Mouse (Mus musculus): ENCODE measurements around the gene Ear1. TPM values are rescaled to one million over a fixed set of nuclear protein-coding genes. Genes with fewer than 3 reads are reported as not detected.
"Not testable (repeated sequence)": the region's sequence is repeated elsewhere in the genome, so short reads cannot be mapped to it uniquely, and the experiment has no call there.

The Ear1 gene
- total and polyA plus RNA-seq, 2 experiments from 2014 or later, result not detected

DNA sequence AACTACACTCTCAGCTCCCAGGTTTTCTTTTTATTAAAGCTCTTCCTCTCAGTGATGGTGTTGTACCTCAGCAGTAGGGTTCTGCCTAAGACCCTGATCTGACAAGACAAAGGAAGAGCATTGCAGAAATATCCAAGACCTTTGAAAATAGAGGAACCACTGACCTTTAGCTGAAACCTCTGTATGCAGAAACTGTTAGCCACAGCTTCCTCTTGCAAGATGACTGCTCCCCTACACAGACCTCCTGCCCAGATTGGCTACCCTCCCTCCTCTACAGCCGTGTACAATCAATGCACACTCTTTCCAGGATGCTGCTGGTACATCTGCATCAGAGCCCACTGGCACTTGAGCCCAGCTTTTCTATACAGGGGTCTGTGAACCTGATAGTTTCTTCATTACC is 44.9 kb downstream of the Ear1 start:
- not testable (repeated sequence) for H3K36me3 ChIP-seq (replicated peaks; ENCODE audit: control insufficient read depth, insufficient read depth, low read length); ATAC-seq (ENCODE audit: insufficient read depth, low read depth); DNase-seq (ENCODE audit: low spot score); H3K4me3 ChIP-seq (ENCODE audit: low read depth, low read length); H3K4me1 ChIP-seq (ENCODE audit: control insufficient read depth, insufficient read depth); H3K9me3 ChIP-seq (replicated peaks; ENCODE audit: control insufficient read depth, low read length); H3K4me2 ChIP-seq (ENCODE audit: low read depth, low read length); H3K27ac ChIP-seq (ENCODE audit: low read depth); H3K27me3 ChIP-seq (ENCODE audit: control insufficient read depth, insufficient read depth, low read length); H3K9ac ChIP-seq (replicated peaks; ENCODE audit: low read depth, low read length)
- 43% methylated on average over 1 of the region's 1 CpGs for WGBS

DNA sequence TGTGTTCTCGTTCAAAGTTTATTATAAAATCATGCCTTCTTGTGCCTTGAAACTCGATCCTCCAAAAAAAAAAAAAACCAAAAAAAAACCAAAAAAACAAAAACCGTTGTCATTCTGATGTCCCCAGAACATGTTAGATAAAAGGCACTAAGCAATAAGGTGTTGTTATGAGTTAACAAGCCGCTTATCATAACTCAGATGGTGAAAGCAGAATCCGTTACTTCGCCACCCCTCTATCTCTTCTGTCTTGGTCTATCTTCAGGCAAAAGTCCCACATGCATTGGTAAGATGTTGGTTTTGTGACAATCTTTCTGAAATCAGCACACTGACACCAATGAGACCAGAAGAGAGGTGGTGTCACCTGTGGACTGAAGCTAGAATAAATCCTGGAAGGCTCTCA is 51.1 kb downstream of the Ear1 start:
- H3K4me1 ChIP-seq (ENCODE audit: control insufficient read depth, insufficient read depth); H3K4me2 ChIP-seq (ENCODE audit: low read depth, low read length); ATAC-seq (ENCODE audit: insufficient read depth, low read depth); H3K9ac ChIP-seq (replicated peaks; ENCODE audit: low read depth, low read length); DNase-seq (ENCODE audit: low spot score); H3K36me3 ChIP-seq (replicated peaks; ENCODE audit: control insufficient read depth, insufficient read depth, low read length); H3K9me3 ChIP-seq (replicated peaks; ENCODE audit: control insufficient read depth, low read length); H3K27ac ChIP-seq (ENCODE audit: low read depth); H3K27me3 ChIP-seq (ENCODE audit: control insufficient read depth, insufficient read depth, low read length); H3K4me3 ChIP-seq (ENCODE audit: low read depth, low read length): not testable (repeated sequence)
- WGBS, result 76% methylated on average over 6 of the region's 6 CpGs

DNA sequence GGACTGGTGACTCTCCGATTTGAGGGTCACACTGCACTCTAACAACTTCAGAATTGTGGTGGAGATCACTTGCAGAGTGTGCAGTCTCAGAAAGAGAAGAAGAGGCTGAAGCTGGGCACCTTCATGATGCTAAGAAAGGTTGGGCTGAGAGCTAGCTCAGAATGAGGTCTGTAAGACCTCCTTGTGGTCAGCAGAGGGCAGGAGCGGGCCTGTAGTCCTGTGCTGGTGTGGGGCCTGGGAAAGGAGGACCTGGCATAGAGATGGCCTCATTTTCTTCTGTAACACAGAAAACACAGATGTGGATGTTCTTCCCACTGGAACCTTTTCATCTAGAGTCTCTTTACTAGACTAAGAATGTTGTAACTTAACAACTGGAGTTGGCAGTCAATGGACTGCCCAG is 53.4 kb downstream of the Ear1 start:
- not testable (repeated sequence) for H3K4me3 ChIP-seq (ENCODE audit: low read depth, low read length); H3K4me2 ChIP-seq (ENCODE audit: low read depth, low read length); DNase-seq (ENCODE audit: low spot score); H3K9me3 ChIP-seq (replicated peaks; ENCODE audit: control insufficient read depth, low read length); ATAC-seq (ENCODE audit: insufficient read depth, low read depth); H3K9ac ChIP-seq (replicated peaks; ENCODE audit: low read depth, low read length); H3K27me3 ChIP-seq (ENCODE audit: control insufficient read depth, insufficient read depth, low read length); H3K27ac ChIP-seq (ENCODE audit: low read depth); H3K36me3 ChIP-seq (replicated peaks; ENCODE audit: control insufficient read depth, insufficient read depth, low read length); H3K4me1 ChIP-seq (ENCODE audit: control insufficient read depth, insufficient read depth)
- 41% methylated on average over 1 of the region's 2 CpGs for whole genome bisulfite sequencing

DNA sequence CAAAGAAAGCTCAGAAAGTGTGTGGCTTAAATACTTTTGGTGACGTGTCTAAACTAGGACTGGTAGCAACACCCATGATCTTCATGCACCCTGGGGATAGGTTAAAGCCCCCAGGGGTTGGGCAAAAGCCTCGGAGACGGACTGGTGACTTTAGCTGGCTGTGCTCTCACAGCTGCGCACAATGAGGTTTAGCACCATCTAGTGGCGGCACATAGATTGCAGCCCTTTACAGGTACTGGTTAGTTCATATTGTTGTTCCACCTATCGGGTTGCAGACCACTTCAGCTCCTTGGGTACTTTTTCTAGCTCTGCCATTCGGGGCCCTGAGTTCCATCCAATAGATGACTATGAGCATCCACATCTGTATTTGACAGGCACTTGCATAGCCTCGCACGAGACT is 62.9 kb downstream of the Ear1 start:
- not testable (repeated sequence) for H3K36me3 ChIP-seq (replicated peaks; ENCODE audit: control insufficient read depth, insufficient read depth, low read length); H3K4me2 ChIP-seq (ENCODE audit: low read depth, low read length); H3K27me3 ChIP-seq (ENCODE audit: control insufficient read depth, insufficient read depth, low read length); H3K4me3 ChIP-seq (ENCODE audit: low read depth, low read length); H3K27ac ChIP-seq (ENCODE audit: low read depth); ATAC-seq (ENCODE audit: insufficient read depth, low read depth); H3K4me1 ChIP-seq (ENCODE audit: control insufficient read depth, insufficient read depth); H3K9me3 ChIP-seq (replicated peaks; ENCODE audit: control insufficient read depth, low read length); H3K9ac ChIP-seq (replicated peaks; ENCODE audit: low read depth, low read length); DNase-seq (ENCODE audit: low spot score)
- WGBS, result 62% methylated on average over 5 of the region's 9 CpGs
- peak; percentile 48 for TF ChIP-seq CTCF (IDR thresholded peaks at IDR 0.05; ENCODE audit: low read depth)

DNA sequence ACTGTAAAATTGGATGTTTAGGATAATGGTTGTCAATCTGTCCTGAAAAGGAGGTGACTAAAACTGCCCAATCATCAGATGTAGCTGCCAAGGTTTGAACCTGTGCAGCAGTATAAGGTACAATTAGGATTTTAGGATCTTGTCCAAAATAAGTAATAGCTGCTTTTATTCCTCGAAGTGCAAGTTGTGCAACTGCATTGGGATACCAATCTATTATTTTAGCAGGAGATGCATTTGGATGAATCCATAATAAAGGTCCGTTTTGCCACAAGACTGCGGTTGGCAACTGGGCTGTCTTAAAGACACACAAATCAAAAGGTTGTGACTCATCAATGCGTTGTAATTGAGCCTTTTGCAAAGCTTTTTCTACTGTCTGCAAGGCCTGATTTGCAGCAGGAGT is 67.2 kb downstream of the Ear1 start:
- H3K9ac ChIP-seq (replicated peaks; ENCODE audit: low read depth, low read length); H3K27ac ChIP-seq (ENCODE audit: low read depth); H3K4me1 ChIP-seq (ENCODE audit: control insufficient read depth, insufficient read depth); H3K4me3 ChIP-seq (ENCODE audit: low read depth, low read length); H3K36me3 ChIP-seq (replicated peaks; ENCODE audit: control insufficient read depth, insufficient read depth, low read length); ATAC-seq (ENCODE audit: insufficient read depth, low read depth); H3K4me2 ChIP-seq (ENCODE audit: low read depth, low read length); H3K9me3 ChIP-seq (replicated peaks; ENCODE audit: control insufficient read depth, low read length); H3K27me3 ChIP-seq (ENCODE audit: control insufficient read depth, insufficient read depth, low read length); DNase-seq (ENCODE audit: low spot score): not testable (repeated sequence)
- WGBS, result 67% methylated on average over 3 of the region's 4 CpGs

DNA sequence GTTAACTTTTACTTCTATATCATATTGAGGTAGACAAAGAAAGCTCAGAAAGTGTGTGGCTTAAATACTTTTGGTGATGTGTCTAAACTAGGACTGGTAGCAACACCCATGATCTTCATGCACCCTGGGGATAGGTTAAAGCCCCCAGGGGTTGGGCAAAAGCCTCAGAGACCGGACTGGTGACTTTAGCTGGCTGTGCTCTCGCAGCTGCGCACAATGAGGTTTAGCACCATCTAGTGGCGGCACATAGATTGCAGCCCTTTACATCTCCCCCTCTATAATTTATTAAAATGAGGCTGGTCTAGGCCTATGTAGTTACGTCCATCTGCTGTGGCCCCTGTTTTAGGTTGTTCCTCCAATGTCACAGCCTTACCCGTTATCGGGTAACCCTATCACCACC is 70.9 kb downstream of the Ear1 start:
- 15% methylated on average over 7 of the region's 7 CpGs for WGBS
- not testable (repeated sequence) for H3K27me3 ChIP-seq (ENCODE audit: control insufficient read depth, insufficient read depth, low read length)

DNA sequence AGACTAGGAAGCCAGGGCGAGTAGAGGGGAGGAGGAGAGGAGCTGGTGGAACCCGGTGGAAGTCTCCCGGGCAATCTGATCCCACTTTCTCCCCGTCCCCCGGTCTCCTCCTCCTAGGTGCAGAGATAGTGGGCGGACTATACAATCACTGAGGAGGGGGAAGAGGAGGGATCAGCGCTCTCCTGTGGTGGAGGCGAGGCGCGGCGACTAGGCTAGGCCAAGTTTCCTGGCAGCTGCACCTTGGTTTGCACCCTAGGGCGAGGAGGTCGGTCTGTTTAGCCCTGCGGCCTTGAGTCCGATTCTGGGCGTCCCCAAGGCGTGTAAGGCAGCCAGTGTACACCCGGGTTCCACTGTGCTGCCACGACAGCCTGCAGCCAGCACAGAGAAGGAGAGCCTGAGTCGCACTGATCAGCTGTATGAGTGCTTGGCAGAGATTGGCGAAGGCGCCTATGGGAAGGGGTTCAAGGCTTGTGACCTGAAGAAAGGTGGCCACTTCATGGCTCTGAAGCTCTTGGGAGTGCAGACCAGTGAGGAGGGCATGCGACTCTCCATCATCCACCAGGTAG is 78.3 kb downstream of the Ear1 start:
- not testable (repeated sequence) for ATAC-seq (ENCODE audit: insufficient read depth, low read depth); H3K9ac ChIP-seq (replicated peaks; ENCODE audit: low read depth, low read length); DNase-seq (ENCODE audit: low spot score); H3K27ac ChIP-seq (ENCODE audit: low read depth); H3K27me3 ChIP-seq (ENCODE audit: control insufficient read depth, insufficient read depth, low read length); H3K9me3 ChIP-seq (replicated peaks; ENCODE audit: control insufficient read depth, low read length); H3K36me3 ChIP-seq (replicated peaks; ENCODE audit: control insufficient read depth, insufficient read depth, low read length); H3K4me1 ChIP-seq (ENCODE audit: control insufficient read depth, insufficient read depth)
- Histone ChIP-seq H3K4me3 (ENCODE audit: low read depth, low read length) (peak overlapping the region; percentile 7; the same call in 1 of the 2 replicates), H3K4me2 (ENCODE audit: low read depth, low read length) (peak overlapping the region; percentile 39)
- 8% methylated on average over 22 of the region's 23 CpGs for WGBS

More for the DNA sequence above, 70.9 kb downstream of the Ear1 start:
- H3K4me2 ChIP-seq (ENCODE audit: low read depth, low read length); H3K27ac ChIP-seq (ENCODE audit: low read depth); H3K9ac ChIP-seq (replicated peaks; ENCODE audit: low read depth, low read length); ATAC-seq (ENCODE audit: insufficient read depth, low read depth); H3K9me3 ChIP-seq (replicated peaks; ENCODE audit: control insufficient read depth, low read length); H3K4me3 ChIP-seq (ENCODE audit: low read depth, low read length); H3K36me3 ChIP-seq (replicated peaks; ENCODE audit: control insufficient read depth, insufficient read depth, low read length); DNase-seq (ENCODE audit: low spot score); H3K4me1 ChIP-seq (ENCODE audit: control insufficient read depth, insufficient read depth): not testable (repeated sequence)
- peak; percentile 28 for TF ChIP-seq CTCF (IDR thresholded peaks at IDR 0.05; ENCODE audit: low read depth)

Measured in heart, postnatal 0 days (tissue).